Mouse (Mus musculus): ENCODE measurements around the gene Tia1. TPM values are rescaled to one million over a fixed set of nuclear protein-coding genes. Genes with fewer than 3 reads are reported as not detected.

Gene Tia1
- polyA plus RNA-seq, 1 experiment from 2014 or later, result 341 TPM

DNA sequence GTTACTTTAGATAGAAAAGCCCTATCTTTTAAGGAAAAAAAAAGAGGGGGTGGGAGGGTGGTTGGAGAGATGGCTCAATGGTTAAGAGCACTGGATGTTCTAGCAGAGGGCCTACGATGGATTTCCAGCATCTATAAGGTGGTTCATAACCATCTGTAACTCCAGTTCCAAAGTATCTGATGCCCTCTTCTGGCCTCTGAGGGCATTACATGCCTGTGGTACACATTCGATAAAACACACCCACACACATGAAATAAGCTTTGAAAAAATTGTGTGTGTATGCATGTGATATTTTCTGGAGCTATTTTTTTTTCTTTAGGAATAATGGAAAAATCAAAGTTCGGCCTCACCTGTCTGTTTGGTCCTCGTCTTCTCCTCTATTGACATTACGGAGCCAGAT, 12.7 kb upstream of the Tia1 start:
- no peak for ATAC-seq (ENCODE audit: low FRiP score)
- Histone ChIP-seq H3K9me3 (no peaks in the 10 kb centered on the region), H3K27ac (no peak overlapping the region), H3K9ac (no peak overlapping the region), H3K4me3 (replicated peaks) (no peak overlapping the region), H3K27me3 (no peaks in the 10 kb centered on the region), H3K4me1 (peaks cover 23% of the 10 kb centered on the region), H3K36me3 (replicated peaks) (peaks cover 69% of the 10 kb centered on the region), H3K4me2 (no peak overlapping the region)
- WGBS, result 91% methylated on average over 5 of the region's 5 CpGs

DNA sequence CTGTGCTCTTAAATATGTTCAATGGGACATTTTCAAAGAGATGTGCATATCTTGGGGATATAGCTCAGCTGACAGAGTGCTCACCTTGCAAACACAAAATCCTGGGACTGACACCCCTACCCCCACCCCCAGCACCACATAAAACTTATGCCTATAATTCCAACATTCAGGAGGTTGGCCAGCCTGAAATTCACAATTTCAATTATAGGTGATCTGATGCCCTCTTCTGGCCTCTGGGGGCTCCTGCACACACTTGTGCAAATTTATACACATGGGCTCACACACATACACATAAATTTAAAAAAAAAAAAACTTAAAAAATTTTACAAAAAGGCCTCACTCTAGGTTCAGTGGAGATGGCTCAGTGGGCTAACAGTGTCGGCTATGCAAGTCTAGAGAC, 10.8 kb upstream of the Tia1 start:
- Histone ChIP-seq H3K9ac (no peak overlapping the region), H3K4me1 (peaks cover 32% of the 10 kb centered on the region), H3K4me3 (replicated peaks) (no peak overlapping the region), H3K27ac (no peak overlapping the region), H3K4me2 (no peak overlapping the region), H3K27me3 (0 out of 2 replicates have a peak, but pooled peaks cover 4% of the 10 kb centered on the region), H3K9me3 (no peaks in the 10 kb centered on the region), H3K36me3 (replicated peaks) (peaks cover 55% of the 10 kb centered on the region)
- WGBS, result 90% methylated on average over 1 of the region's 1 CpGs
- no peak for ATAC-seq (ENCODE audit: low FRiP score)

DNA sequence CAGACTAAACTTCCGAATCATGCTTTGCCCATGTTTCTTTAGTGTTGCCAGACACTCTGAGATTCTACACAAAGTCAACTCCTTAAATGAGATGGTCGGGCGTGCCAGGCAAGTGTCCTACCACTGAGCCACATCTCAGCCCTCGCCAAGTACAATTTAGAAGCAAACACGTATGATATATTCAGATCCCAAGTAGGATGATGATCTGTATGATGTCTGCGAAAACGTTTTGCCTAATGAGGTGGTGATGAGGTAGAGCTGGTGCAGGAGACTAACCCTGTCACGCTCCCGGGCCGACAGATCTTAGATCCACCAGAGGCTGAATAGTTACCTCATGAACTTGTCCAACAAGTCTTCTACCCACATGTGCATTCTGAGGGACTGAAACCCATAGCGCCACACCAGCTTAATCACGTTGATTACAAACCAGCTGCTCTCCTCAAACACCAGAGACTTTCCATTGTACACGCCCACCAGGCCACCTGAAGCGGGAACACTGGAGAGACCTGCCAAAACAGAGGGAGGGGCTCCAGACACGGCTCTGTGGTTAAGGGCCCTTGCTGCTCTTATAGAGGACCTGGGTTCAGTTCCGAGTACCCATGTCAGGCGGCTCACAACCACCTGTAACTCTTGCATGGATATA, 9.8 kb upstream of the Tia1 start:
- ATAC-seq (ENCODE audit: low FRiP score), result no peak
- WGBS, result 88% methylated on average over 17 of the region's 17 CpGs
- Histone ChIP-seq H3K4me2 (peak overlapping the region; percentile 88; the same call in 1 of the 2 replicates), H3K27ac (no peak overlapping the region), H3K27me3 (0 out of 2 replicates have a peak, but pooled peaks cover 4% of the 10 kb centered on the region), H3K4me1 (peaks cover 32% of the 10 kb centered on the region), H3K9ac (no peak overlapping the region), H3K36me3 (replicated peaks) (peaks cover 45% of the 10 kb centered on the region), H3K4me3 (replicated peaks) (no peak overlapping the region), H3K9me3 (no peaks in the 10 kb centered on the region)

GRCm38 (mm10) chr6:86395021-86395420, 9.0 kb upstream of the Tia1 start:
- 90% methylated on average over 9 of the region's 9 CpGs for WGBS
- H3K27me3 ChIP-seq, result 0 out of 2 replicates have a peak, but pooled peaks cover 4% of the 10 kb centered on the region
- H3K9ac ChIP-seq, result peak overlapping the region; percentile 91

GRCm38 (mm10) chr6:86395969-86396368, 8.1 kb upstream of the Tia1 start:
- H3K4me1 ChIP-seq, result peaks cover 34% of the 10 kb centered on the region
- ATAC-seq (ENCODE audit: low FRiP score), result no peak
- peaks cover 27% of the 10 kb centered on the region for H3K36me3 ChIP-seq (replicated peaks)
- peak overlapping the region; percentile 93 for H3K4me3 ChIP-seq (replicated peaks)
- H3K27me3 ChIP-seq, result 0 out of 2 replicates have a peak, but pooled peaks cover 4% of the 10 kb centered on the region
- 31% methylated on average over 10 of the region's 10 CpGs for whole genome bisulfite sequencing
- peak overlapping the region; percentile 91 for H3K9ac ChIP-seq
- no peaks in the 10 kb centered on the region for H3K9me3 ChIP-seq
- H3K4me2 ChIP-seq, result peak overlapping the region; percentile 88
- H3K27ac ChIP-seq, result peak overlapping the region; percentile 92

More at GRCm38 (mm10) chr6:86395021-86395420, 9.0 kb upstream of the Tia1 start:
- Histone ChIP-seq H3K4me2 (peak overlapping the region; percentile 88), H3K4me1 (peaks cover 32% of the 10 kb centered on the region), H3K4me3 (replicated peaks) (peak overlapping the region; percentile 93; the same call in 1 of the 2 replicates), H3K9me3 (no peaks in the 10 kb centered on the region), H3K36me3 (replicated peaks) (peaks cover 37% of the 10 kb centered on the region), H3K27ac (no peak overlapping the region)
- no peak for ATAC-seq (ENCODE audit: low FRiP score)

- WGBS, result under 1% methylated on average over 51 of the region's 51 CpGs
- no peaks in the 10 kb centered on the region for H3K9me3 ChIP-seq
- ATAC-seq (ENCODE audit: low FRiP score), result peak; percentile 96
- H3K27ac ChIP-seq, result peak within 1 kb of the TSS; percentile 92
- H3K4me1 ChIP-seq, result peaks cover 34% of the 10 kb centered on the region
- peak within 1 kb of the TSS; percentile 88 for H3K4me2 ChIP-seq
- H3K4me3 ChIP-seq (replicated peaks), result peak within 1 kb of the TSS; percentile 93
- H3K27me3 ChIP-seq, result 0 out of 2 replicates have a peak, but pooled peaks cover 4% of the 10 kb centered on the region
- H3K9ac ChIP-seq, result peak within 1 kb of the TSS; percentile 91
- H3K36me3 ChIP-seq (replicated peaks), result peaks cover 20% of the 10 kb centered on the region
These were observed 7.3 kb upstream of the Tia1 start, which contains the start of gene Pcyox1 for GRCm38 (mm10) chr6:86396581-86397256. Gene Pcyox1, minus strand, starts transcription at chr6:86397154.

DNA sequence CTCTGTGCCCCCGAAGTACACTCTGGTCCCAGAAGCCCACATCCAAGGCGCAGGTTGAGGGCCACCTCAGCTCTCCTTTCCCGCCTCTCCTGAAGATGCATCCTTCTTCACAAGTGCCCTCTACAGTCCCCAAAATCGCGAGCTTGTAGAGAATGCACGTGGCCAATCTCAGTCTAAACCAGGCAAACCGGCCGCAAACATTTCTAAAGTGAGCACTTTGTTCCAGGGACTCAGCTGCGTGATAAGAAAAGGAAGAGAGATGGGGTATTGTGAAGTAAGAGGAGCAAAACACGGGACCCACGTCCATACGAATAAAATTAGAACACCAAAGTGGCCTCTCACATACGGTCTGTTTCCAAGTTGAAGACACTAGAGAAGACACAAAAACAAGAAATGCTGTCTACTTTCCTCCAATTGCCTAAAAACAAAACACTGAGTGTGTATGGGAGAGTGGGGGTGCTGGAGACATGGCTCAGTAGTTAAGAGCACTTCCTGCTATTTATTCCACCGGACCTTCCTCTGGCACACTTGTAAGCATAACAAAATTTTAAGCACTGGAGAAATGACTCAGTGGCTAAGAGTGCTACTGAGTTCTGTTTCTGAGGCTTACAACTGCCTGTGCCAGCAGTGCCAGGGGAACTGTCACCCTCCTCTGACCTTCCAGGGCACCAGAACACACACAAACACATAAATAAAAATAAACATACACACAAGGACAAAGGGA, 6.6 kb upstream of the Tia1 start:
- 4% methylated on average over 14 of the region's 14 CpGs for WGBS
- Histone ChIP-seq H3K4me1 (peaks cover 34% of the 10 kb centered on the region), H3K9me3 (no peaks in the 10 kb centered on the region), H3K4me3 (replicated peaks) (peak overlapping the region; percentile 93), H3K4me2 (peak overlapping the region; percentile 88), H3K27ac (peak overlapping the region; percentile 92; the same call in 1 of the 2 replicates), H3K36me3 (replicated peaks) (peaks cover 13% of the 10 kb centered on the region), H3K9ac (peak overlapping the region; percentile 91), H3K27me3 (0 out of 2 replicates have a peak, but pooled peaks cover 4% of the 10 kb centered on the region)
- no peak for ATAC-seq (ENCODE audit: low FRiP score)

DNA sequence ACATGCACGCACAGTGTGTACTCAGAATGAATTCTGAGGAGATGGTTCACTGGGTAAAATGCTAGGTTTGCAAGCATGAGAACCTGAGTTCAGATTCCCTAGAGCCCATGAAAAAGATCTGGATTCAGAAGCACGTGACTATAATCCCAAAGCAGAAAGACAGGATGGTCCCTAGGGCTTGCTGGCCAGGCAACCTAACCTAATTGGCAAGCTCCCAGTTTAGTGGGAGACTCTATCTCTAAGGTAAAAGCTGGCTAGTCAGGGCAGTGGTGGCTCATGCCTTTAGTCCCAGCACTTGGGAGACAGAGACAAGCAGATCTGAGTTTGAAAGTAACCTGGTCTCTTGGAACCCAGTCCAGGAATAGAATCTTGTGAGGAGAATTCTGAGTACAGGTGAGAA, 5.0 kb upstream of the Tia1 start:
- WGBS, result 86% methylated on average over 2 of the region's 2 CpGs
- Histone ChIP-seq H3K27me3 (0 out of 2 replicates have a peak, but pooled peaks cover 4% of the 10 kb centered on the region), H3K36me3 (replicated peaks) (peaks cover 5% of the 10 kb centered on the region), H3K4me3 (replicated peaks) (no peak overlapping the region), H3K9me3 (no peaks in the 10 kb centered on the region), H3K27ac (no peak overlapping the region), H3K4me2 (no peak overlapping the region), H3K9ac (no peak overlapping the region), H3K4me1 (peaks cover 37% of the 10 kb centered on the region)
- no peak for ATAC-seq (ENCODE audit: low FRiP score)

GRCm38 (mm10) chr6:86399995-86400394, 4.0 kb upstream of the Tia1 start:
- H3K36me3 ChIP-seq (replicated peaks), result no peaks in the 10 kb centered on the region
- 90% methylated on average over 2 of the region's 2 CpGs for WGBS
- no peak overlapping the region for H3K27ac ChIP-seq
- no peak overlapping the region for H3K4me3 ChIP-seq (replicated peaks)
- H3K9me3 ChIP-seq, result no peaks in the 10 kb centered on the region
- peaks cover 27% of the 10 kb centered on the region for H3K4me1 ChIP-seq
- ATAC-seq (ENCODE audit: low FRiP score), result no peak
- H3K27me3 ChIP-seq, result 0 out of 2 replicates have a peak, but pooled peaks cover 4% of the 10 kb centered on the region
- H3K4me2 ChIP-seq, result no peak overlapping the region
- no peak overlapping the region for H3K9ac ChIP-seq

- Histone ChIP-seq H3K4me1 (peaks cover 17% of the 10 kb centered on the region), H3K4me2 (peak overlapping the region; percentile 32), H3K9me3 (no peaks in the 10 kb centered on the region), H3K9ac (no peak overlapping the region), H3K27me3 (0 out of 2 replicates have a peak, but pooled peaks cover 4% of the 10 kb centered on the region), H3K4me3 (replicated peaks) (no peak overlapping the region; the same call in 1 of the 2 replicates), H3K27ac (no peak overlapping the region), H3K36me3 (replicated peaks) (no peaks in the 10 kb centered on the region)
- WGBS, result 6% methylated on average over 9 of the region's 9 CpGs
- ATAC-seq (ENCODE audit: low FRiP score), result no peak
These were observed 3.0 kb upstream of the Tia1 start for GRCm38 (mm10) chr6:86400972-86401371.

- H3K9me3 ChIP-seq, result no peaks in the 10 kb centered on the region
- no peak for ATAC-seq (ENCODE audit: low FRiP score)
- WGBS, result 42% methylated on average over 12 of the region's 12 CpGs
- H3K36me3 ChIP-seq (replicated peaks), result peaks cover 8% of the 10 kb centered on the region
- H3K27ac ChIP-seq, result no peak overlapping the region
- H3K27me3 ChIP-seq, result no peaks in the 10 kb centered on the region
- peak overlapping the region; percentile 85 for H3K4me3 ChIP-seq (replicated peaks)
- peak overlapping the region; percentile 72 for H3K4me2 ChIP-seq
- H3K9ac ChIP-seq, result no peak overlapping the region
- peaks cover 16% of the 10 kb centered on the region for H3K4me1 ChIP-seq
These were observed 1.1 kb upstream of the Tia1 start for GRCm38 (mm10) chr6:86402681-86403607.
